Mouse (Mus musculus): ENCODE data around the gene Fxyd1. TPM values are rescaled to one million over a fixed set of nuclear protein-coding genes. Genes with fewer than 3 reads are reported as not detected.

Fxyd1 gene
- total and polyA plus RNA-seq, 2 experiments from 2014 or later, result 7.0 to 20.4 TPM

DNA sequence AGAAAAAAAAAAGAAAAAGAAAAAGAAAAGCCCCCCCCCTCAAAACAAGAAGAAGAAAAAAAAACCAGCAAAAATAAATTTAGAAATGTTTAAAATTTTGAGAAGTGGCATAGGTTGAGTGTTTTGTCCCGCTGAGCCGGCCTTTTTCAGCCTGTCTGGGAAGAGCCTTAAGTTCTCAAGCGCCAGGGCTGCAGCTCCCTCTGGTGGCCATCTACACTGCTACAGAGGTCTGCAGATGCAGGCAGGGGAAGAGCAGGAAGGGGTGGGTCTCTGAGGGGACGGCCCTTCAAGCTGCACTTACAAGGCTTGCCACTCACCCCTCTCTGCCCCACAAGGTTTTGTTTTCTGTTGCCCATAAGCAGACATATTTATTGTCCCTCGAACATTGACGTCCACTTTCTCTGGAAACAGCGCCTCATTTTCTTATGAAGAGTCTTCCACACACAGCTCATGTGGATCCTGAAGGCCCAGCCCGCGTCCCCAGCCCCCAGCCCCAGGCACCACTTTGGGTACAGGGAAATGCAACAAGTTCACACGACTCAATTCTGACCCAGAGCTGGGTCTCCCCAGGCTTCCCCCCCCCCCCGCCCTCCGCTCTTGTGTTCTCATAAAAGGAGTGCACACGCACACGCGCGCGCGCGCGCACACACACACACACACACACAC is 40.7 kb upstream of the Fxyd1 start:
- TF ChIP-seq CTCF (IDR thresholded peaks at IDR 0.05), result peak; percentile 98
- 44% methylated on average over 19 of the region's 20 CpGs for WGBS
- no peaks in the 10 kb centered on the region for H3K9me3 ChIP-seq (ENCODE audit: low read length)
- H3K4me1 ChIP-seq (ENCODE audit: insufficient read depth, low read length), result no peaks in the 10 kb centered on the region
- H3K4me2 ChIP-seq (ENCODE audit: low read depth, low read length, poor library complexity, severe bottlenecking), result peak overlapping the region; percentile 32
- DNase-seq (ENCODE audit: low spot score), result peak; percentile 96
- peak; percentile 89 for ATAC-seq (ENCODE audit: low FRiP score)
- H3K27me3 ChIP-seq (ENCODE audit: insufficient read depth, low read length), result no peaks in the 10 kb centered on the region
- H3K36me3 ChIP-seq (ENCODE audit: insufficient read depth, low read length), result no peaks in the 10 kb centered on the region
- no peak overlapping the region for H3K27ac ChIP-seq (ENCODE audit: low read depth, low read length)
- H3K9ac ChIP-seq (replicated peaks; ENCODE audit: low read length, poor library complexity, severe bottlenecking), result no peak overlapping the region
- no peak overlapping the region for H3K4me3 ChIP-seq (ENCODE audit: low read depth, low read length)

DNA sequence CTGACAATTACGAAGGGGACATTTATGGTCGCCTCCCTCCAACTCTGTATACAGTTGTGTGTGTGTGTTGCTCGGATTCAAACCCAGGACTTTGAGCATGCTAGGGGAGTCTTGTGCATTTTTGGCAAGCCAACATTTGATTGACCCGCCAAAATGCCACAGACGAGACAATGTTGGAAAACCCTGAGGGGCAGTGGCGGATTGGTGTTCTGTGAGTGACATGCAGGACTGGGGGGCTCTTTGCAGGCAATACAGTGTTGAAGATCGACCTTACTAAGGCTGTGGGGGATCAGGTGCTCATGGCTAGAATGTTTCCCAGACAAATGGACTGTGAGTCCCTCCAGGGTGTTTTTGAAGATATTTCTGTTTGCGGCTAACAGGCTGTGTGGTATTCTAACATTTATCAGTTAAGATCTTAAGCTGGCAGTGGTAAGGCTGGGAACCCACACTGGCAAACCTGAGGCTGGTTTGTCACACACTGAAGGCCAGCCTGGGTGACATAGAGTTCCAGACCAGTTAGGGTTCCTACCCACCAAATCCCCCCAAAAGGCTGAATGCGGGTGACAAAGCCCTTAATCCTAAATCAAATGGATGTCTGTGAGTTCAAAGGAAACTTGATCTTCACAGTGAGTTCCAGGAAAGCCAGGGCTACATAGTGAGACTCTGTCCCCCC is 40.0 kb upstream of the Fxyd1 start:
- no peak overlapping the region for H3K4me2 ChIP-seq (ENCODE audit: low read depth, low read length, poor library complexity, severe bottlenecking)
- no peak overlapping the region for H3K4me3 ChIP-seq (ENCODE audit: low read depth, low read length)
- no peaks in the 10 kb centered on the region for H3K9me3 ChIP-seq (ENCODE audit: low read length)
- DNase-seq (ENCODE audit: low spot score), result no peak
- no peaks in the 10 kb centered on the region for H3K27me3 ChIP-seq (ENCODE audit: insufficient read depth, low read length)
- no peaks in the 10 kb centered on the region for H3K4me1 ChIP-seq (ENCODE audit: insufficient read depth, low read length)
- no peak for ATAC-seq (ENCODE audit: low FRiP score)
- no peak overlapping the region for H3K9ac ChIP-seq (replicated peaks; ENCODE audit: low read length, poor library complexity, severe bottlenecking)
- no peak for TF ChIP-seq CTCF (IDR thresholded peaks at IDR 0.05)
- 72% methylated on average over 9 of the region's 9 CpGs for WGBS
- no peak overlapping the region for H3K27ac ChIP-seq (ENCODE audit: low read depth, low read length)
- H3K36me3 ChIP-seq (ENCODE audit: insufficient read depth, low read length), result no peaks in the 10 kb centered on the region

DNA sequence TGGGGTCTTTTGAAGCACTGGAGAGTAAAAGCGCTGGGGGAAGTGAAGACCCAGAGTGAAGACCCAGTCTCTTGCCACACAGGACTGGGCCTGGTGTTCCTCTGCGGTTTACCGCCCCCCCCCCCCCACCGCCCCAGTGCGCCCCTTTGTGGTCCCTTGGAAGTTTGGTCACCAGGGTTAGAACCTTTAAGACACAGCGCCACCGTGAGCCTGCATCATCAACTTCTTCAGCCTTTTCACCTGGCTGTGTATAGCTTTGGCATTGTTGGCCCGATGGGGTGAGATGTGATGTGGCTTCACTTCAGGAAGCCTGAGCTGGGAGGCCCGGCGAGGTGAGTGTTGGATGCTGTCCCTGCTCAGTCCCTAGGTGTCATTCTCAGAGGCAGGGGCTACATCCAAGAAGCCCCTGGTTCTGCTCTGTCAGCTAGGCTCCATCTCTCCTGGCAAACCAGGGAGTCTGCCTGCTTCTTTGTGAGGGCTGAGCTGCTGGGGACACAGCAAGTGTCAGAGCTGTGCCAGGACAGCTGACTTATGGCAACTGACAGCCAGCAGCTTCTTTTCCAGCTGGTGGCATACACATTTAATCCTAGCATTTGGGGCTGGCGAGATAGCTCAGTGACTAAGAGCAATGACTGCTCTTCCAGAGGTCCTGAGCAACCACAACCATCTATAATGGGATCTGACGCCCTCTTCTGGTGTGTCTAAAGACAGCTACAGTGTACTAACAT is 37.9 kb upstream of the Fxyd1 start:
- TF ChIP-seq CTCF (IDR thresholded peaks at IDR 0.05), result peak; percentile 46
- Histone ChIP-seq H3K4me2 (ENCODE audit: low read depth, low read length, poor library complexity, severe bottlenecking) (no peak overlapping the region), H3K4me3 (ENCODE audit: low read depth, low read length) (no peak overlapping the region), H3K27ac (ENCODE audit: low read depth, low read length) (no peak overlapping the region), H3K9ac (replicated peaks; ENCODE audit: low read length, poor library complexity, severe bottlenecking) (no peak overlapping the region), H3K9me3 (ENCODE audit: low read length) (no peaks in the 10 kb centered on the region), H3K27me3 (ENCODE audit: insufficient read depth, low read length) (no peaks in the 10 kb centered on the region), H3K4me1 (ENCODE audit: insufficient read depth, low read length) (no peaks in the 10 kb centered on the region), H3K36me3 (ENCODE audit: insufficient read depth, low read length) (no peaks in the 10 kb centered on the region)
- WGBS, result 35% methylated on average over 11 of the region's 12 CpGs
- DNase-seq (ENCODE audit: low spot score), result no peak
- ATAC-seq (ENCODE audit: low FRiP score), result no peak

DNA sequence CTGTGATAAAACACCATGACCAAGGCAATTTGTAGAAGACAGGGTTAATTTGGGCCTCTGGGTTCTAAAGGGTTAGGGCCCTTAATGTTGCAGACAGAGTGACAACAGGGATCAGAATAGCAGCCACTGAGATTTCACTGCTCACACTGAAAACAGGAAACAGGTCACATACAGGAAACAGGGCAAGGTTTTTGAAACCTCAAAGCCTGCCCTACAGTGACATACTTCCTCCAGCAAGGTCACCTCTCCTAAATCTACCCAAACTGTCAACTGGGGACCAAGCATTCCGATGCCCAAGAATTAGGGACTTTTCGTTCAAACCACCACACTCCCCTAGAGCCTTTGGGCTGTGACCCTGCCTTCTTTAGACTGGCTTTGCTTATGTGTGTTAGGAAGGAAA is 32.7 kb upstream of the Fxyd1 start:
- WGBS, result 95% methylated on average over 2 of the region's 2 CpGs
- DNase-seq (ENCODE audit: low spot score), result no peak
- no peaks in the 10 kb centered on the region for H3K27me3 ChIP-seq (ENCODE audit: insufficient read depth, low read length)
- no peaks in the 10 kb centered on the region for H3K4me1 ChIP-seq (ENCODE audit: insufficient read depth, low read length)
- H3K4me3 ChIP-seq (ENCODE audit: low read depth, low read length), result no peak overlapping the region
- H3K9me3 ChIP-seq (ENCODE audit: low read length), result no peaks in the 10 kb centered on the region
- H3K36me3 ChIP-seq (ENCODE audit: insufficient read depth, low read length), result no peaks in the 10 kb centered on the region
- no peak overlapping the region for H3K4me2 ChIP-seq (ENCODE audit: low read depth, low read length, poor library complexity, severe bottlenecking)
- TF ChIP-seq CTCF (IDR thresholded peaks at IDR 0.05), result no peak
- no peak overlapping the region for H3K9ac ChIP-seq (replicated peaks; ENCODE audit: low read length, poor library complexity, severe bottlenecking)
- ATAC-seq (ENCODE audit: low FRiP score), result no peak
- H3K27ac ChIP-seq (ENCODE audit: low read depth, low read length), result no peak overlapping the region

DNA sequence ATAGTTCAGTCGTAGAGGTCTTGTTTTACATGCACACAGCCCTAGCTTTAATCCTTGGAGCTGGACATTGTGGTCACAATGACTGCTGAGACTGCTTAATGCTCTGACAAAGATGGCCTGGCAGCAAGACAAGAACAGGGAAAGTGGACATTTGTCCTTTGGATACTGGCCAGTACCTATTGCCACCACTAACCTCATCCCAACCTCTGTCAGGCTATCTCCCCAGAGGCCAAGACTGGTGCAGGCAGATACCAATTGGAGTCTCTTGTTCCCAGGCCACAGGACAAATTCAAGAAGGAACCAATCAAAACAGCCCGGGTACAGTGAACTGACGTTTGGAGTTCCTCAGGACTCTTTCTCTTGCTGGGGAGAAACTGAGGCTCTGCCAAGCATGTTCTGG is 31.2 kb upstream of the Fxyd1 start:
- H3K9me3 ChIP-seq (ENCODE audit: low read length), result no peaks in the 10 kb centered on the region
- H3K27ac ChIP-seq (ENCODE audit: low read depth, low read length), result no peak overlapping the region
- H3K9ac ChIP-seq (replicated peaks; ENCODE audit: low read length, poor library complexity, severe bottlenecking), result no peak overlapping the region
- no peak for ATAC-seq (ENCODE audit: low FRiP score)
- no peak overlapping the region for H3K4me2 ChIP-seq (ENCODE audit: low read depth, low read length, poor library complexity, severe bottlenecking)
- H3K4me3 ChIP-seq (ENCODE audit: low read depth, low read length), result no peak overlapping the region
- H3K4me1 ChIP-seq (ENCODE audit: insufficient read depth, low read length), result no peaks in the 10 kb centered on the region
- DNase-seq (ENCODE audit: low spot score), result no peak
- no peak for TF ChIP-seq CTCF (IDR thresholded peaks at IDR 0.05)
- H3K27me3 ChIP-seq (ENCODE audit: insufficient read depth, low read length), result no peaks in the 10 kb centered on the region
- no peaks in the 10 kb centered on the region for H3K36me3 ChIP-seq (ENCODE audit: insufficient read depth, low read length)
- WGBS, result 59% methylated on average over 3 of the region's 3 CpGs

DNA sequence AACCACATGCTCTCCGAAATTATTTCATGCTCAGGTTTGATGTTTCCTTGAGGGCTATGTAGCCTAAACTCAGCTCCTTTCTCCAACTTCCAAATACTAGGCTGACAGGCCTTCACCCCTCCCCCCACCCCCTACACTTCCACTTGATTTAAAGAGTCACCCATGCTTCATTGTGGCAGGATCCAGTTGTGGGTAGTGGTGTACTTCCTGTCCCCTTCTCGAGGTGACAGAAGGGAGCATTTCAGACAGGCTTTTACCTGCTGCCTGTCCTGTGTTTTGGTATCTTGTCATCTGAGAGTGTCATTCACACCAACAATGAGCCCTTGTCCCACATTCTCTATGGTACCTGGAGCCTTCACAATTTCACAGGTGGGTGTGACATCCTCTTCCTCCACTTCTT is 30.3 kb upstream of the Fxyd1 start:
- H3K4me2 ChIP-seq (ENCODE audit: low read depth, low read length, poor library complexity, severe bottlenecking), result no peak overlapping the region
- H3K36me3 ChIP-seq (ENCODE audit: insufficient read depth, low read length), result no peaks in the 10 kb centered on the region
- no peak for DNase-seq (ENCODE audit: low spot score)
- no peak overlapping the region for H3K9ac ChIP-seq (replicated peaks; ENCODE audit: low read length, poor library complexity, severe bottlenecking)
- no peaks in the 10 kb centered on the region for H3K27me3 ChIP-seq (ENCODE audit: insufficient read depth, low read length)
- no peak for ATAC-seq (ENCODE audit: low FRiP score)
- H3K27ac ChIP-seq (ENCODE audit: low read depth, low read length), result no peak overlapping the region
- H3K4me3 ChIP-seq (ENCODE audit: low read depth, low read length), result no peak overlapping the region
- no peaks in the 10 kb centered on the region for H3K4me1 ChIP-seq (ENCODE audit: insufficient read depth, low read length)
- H3K9me3 ChIP-seq (ENCODE audit: low read length), result no peaks in the 10 kb centered on the region
- WGBS, result 83% methylated on average over 2 of the region's 2 CpGs
- TF ChIP-seq CTCF (IDR thresholded peaks at IDR 0.05), result no peak
